Mouse (Mus musculus): Measurements from ENCODE around the gene Hdac9. TPM values are rescaled to one million over a fixed set of nuclear protein-coding genes. Genes with fewer than 3 reads are reported as not detected.

The Hdac9 gene
- polyA plus RNA-seq, 1 experiment: not detected

- Histone ChIP-seq H3K36me3 (replicated peaks; ENCODE audit: low read length) (no peaks in the 10 kb centered on the region), H3K4me3 (replicated peaks) (no peak overlapping the region), H3K4me1 (peaks cover 10% of the 10 kb centered on the region), H3K27me3 (replicated peaks) (no peaks in the 10 kb centered on the region), H3K9me3 (no peaks in the 10 kb centered on the region)
- no peak for TF ChIP-seq GATA1 (IDR thresholded peaks at IDR 0.05; ENCODE audit: borderline replicate concordance, low read length)
- no peak for TF ChIP-seq FLI1 (IDR thresholded peaks at IDR 0.05; ENCODE audit: low read length)
These were observed 668.4 kb downstream of the Hdac9 start for GRCm38 (mm10) chr12:34248193-34249121.

GRCm38 (mm10) chr12:34238796-34239195, 678.1 kb downstream of the Hdac9 start:
- TF ChIP-seq GATA1 (IDR thresholded peaks at IDR 0.05; ENCODE audit: borderline replicate concordance, low read length) (no peak), FLI1 (IDR thresholded peaks at IDR 0.05; ENCODE audit: low read length) (no peak)
- no peaks in the 10 kb centered on the region for H3K9me3 ChIP-seq
- no peaks in the 10 kb centered on the region for H3K36me3 ChIP-seq (replicated peaks; ENCODE audit: low read length)
- H3K4me3 ChIP-seq (replicated peaks): no peak overlapping the region
- no peaks in the 10 kb centered on the region for H3K4me1 ChIP-seq
- H3K27me3 ChIP-seq (replicated peaks): no peaks in the 10 kb centered on the region

- no peaks in the 10 kb centered on the region for H3K9me3 ChIP-seq
- H3K4me3 ChIP-seq (replicated peaks): no peak overlapping the region
- H3K4me1 ChIP-seq: no peaks in the 10 kb centered on the region
- H3K36me3 ChIP-seq (replicated peaks; ENCODE audit: low read length): no peaks in the 10 kb centered on the region
- no peaks in the 10 kb centered on the region for H3K27me3 ChIP-seq (replicated peaks)
- no peak for TF ChIP-seq FLI1 (IDR thresholded peaks at IDR 0.05; ENCODE audit: low read length)
- TF ChIP-seq GATA1 (IDR thresholded peaks at IDR 0.05; ENCODE audit: borderline replicate concordance, low read length): no peak
These were observed 685.2 kb downstream of the Hdac9 start for GRCm38 (mm10) chr12:34231621-34232150.

GRCm38 (mm10) chr12:34224505-34224904, 692.4 kb downstream of the Hdac9 start:
- Histone ChIP-seq H3K4me1 (no peaks in the 10 kb centered on the region), H3K9me3 (no peaks in the 10 kb centered on the region), H3K36me3 (replicated peaks; ENCODE audit: low read length) (no peaks in the 10 kb centered on the region), H3K4me3 (replicated peaks) (no peak overlapping the region), H3K27me3 (replicated peaks) (no peaks in the 10 kb centered on the region)
- TF ChIP-seq FLI1 (IDR thresholded peaks at IDR 0.05; ENCODE audit: low read length) (no peak), GATA1 (IDR thresholded peaks at IDR 0.05; ENCODE audit: borderline replicate concordance, low read length) (no peak)

- no peaks in the 10 kb centered on the region for H3K4me1 ChIP-seq
- H3K9me3 ChIP-seq: no peaks in the 10 kb centered on the region
- H3K27me3 ChIP-seq (replicated peaks): no peaks in the 10 kb centered on the region
- no peak overlapping the region for H3K4me3 ChIP-seq (replicated peaks)
- no peaks in the 10 kb centered on the region for H3K36me3 ChIP-seq (replicated peaks; ENCODE audit: low read length)
- no peak for TF ChIP-seq FLI1 (IDR thresholded peaks at IDR 0.05; ENCODE audit: low read length)
- TF ChIP-seq GATA1 (IDR thresholded peaks at IDR 0.05; ENCODE audit: borderline replicate concordance, low read length): no peak
These were observed 695.9 kb downstream of the Hdac9 start for GRCm38 (mm10) chr12:34221014-34221413.

GRCm38 (mm10) chr12:34220051-34220926, 696.6 kb downstream of the Hdac9 start:
- Histone ChIP-seq H3K4me3 (replicated peaks) (no peak overlapping the region), H3K4me1 (no peaks in the 10 kb centered on the region), H3K9me3 (no peaks in the 10 kb centered on the region), H3K27me3 (replicated peaks) (no peaks in the 10 kb centered on the region), H3K36me3 (replicated peaks; ENCODE audit: low read length) (no peaks in the 10 kb centered on the region)
- no peak for TF ChIP-seq FLI1 (IDR thresholded peaks at IDR 0.05; ENCODE audit: low read length)
- TF ChIP-seq GATA1 (IDR thresholded peaks at IDR 0.05; ENCODE audit: borderline replicate concordance, low read length): no peak

GRCm38 (mm10) chr12:34218561-34218960, 698.3 kb downstream of the Hdac9 start:
- TF ChIP-seq FLI1 (IDR thresholded peaks at IDR 0.05; ENCODE audit: low read length) (no peak), GATA1 (IDR thresholded peaks at IDR 0.05; ENCODE audit: borderline replicate concordance, low read length) (no peak)
- Histone ChIP-seq H3K4me1 (no peaks in the 10 kb centered on the region), H3K27me3 (replicated peaks) (no peaks in the 10 kb centered on the region), H3K9me3 (no peaks in the 10 kb centered on the region), H3K36me3 (replicated peaks; ENCODE audit: low read length) (no peaks in the 10 kb centered on the region), H3K4me3 (replicated peaks) (no peak overlapping the region)

- TF ChIP-seq GATA1 (IDR thresholded peaks at IDR 0.05; ENCODE audit: borderline replicate concordance, low read length): no peak
- no peak for TF ChIP-seq FLI1 (IDR thresholded peaks at IDR 0.05; ENCODE audit: low read length)
- Histone ChIP-seq H3K4me3 (replicated peaks) (no peak overlapping the region), H3K4me1 (no peaks in the 10 kb centered on the region), H3K27me3 (replicated peaks) (no peaks in the 10 kb centered on the region), H3K36me3 (replicated peaks; ENCODE audit: low read length) (no peaks in the 10 kb centered on the region), H3K9me3 (no peaks in the 10 kb centered on the region)
These were observed 701.6 kb downstream of the Hdac9 start for GRCm38 (mm10) chr12:34215023-34216020.

GRCm38 (mm10) chr12:34212162-34212561, 704.7 kb downstream of the Hdac9 start:
- Histone ChIP-seq H3K9me3 (no peaks in the 10 kb centered on the region), H3K4me3 (replicated peaks) (no peak overlapping the region), H3K27me3 (replicated peaks) (no peaks in the 10 kb centered on the region), H3K4me1 (no peaks in the 10 kb centered on the region), H3K36me3 (replicated peaks; ENCODE audit: low read length) (no peaks in the 10 kb centered on the region)
- TF ChIP-seq GATA1 (IDR thresholded peaks at IDR 0.05; ENCODE audit: borderline replicate concordance, low read length) (no peak), FLI1 (IDR thresholded peaks at IDR 0.05; ENCODE audit: low read length) (no peak)
